Mouse (Mus musculus) ES-Bruce4 (cell line): ENCODE measurements around the gene Rfc4.

Experiments used
- CTCF ChIP-seq: IDR thresholded peaks from one replicate; pipeline ENCODE4 v1.8.1; 2011; ENCODE audit warnings: low read depth, low read length
- POLR2A ChIP-seq: IDR thresholded peaks from one replicate; pipeline ENCODE4 v1.8.1; 2011; ENCODE audit warnings: low read length; ENCODE audit not compliant: insufficient read depth

DNA sequence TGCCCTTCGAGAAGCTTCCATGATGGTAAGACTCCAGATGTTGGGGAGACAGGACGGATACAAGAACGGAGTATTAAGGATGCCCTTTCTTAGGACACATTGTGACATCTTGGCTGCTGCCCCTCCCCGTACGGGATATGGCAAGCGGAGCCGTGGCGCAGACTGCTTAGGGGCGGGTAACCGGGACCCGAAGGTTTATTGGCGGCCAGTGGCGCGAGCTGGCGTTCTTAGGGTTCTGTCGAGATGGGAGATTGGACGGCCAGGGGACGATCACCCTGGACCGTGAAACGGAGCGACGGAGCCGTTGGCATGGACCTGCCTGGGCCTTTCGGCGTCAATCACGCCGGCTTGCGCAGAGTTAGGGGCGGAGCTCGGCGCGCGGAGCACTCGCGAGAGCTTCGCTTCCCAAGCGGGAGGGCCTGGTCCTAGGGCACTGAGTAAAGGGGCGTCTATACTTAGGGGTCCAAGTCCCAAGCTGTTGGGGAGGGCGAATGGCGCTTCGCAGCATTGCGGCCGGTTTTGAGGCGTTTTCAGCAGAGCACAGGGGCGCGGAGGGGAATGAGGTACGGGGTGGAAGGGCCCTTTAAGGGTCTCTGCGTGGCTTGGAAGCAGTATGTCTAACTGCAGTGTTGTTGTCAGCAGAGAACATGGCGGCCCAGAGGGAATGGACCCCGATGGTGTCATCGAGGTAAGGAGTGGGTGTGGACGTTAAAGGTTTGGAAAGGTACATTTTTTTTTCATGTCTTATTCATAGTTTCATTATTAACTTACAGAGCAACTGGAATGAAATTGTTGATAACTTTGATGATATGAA, 19.4 kb downstream of the Rfc4 start:
- no peak for TF ChIP-seq CTCF
- TF ChIP-seq POLR2A: no peak
